Mouse (Mus musculus) fat pad, adult 2 months (tissue): ENCODE data around the gene Thsd4.
A peak's percentile ranks its signal among the peaks of the same experiment; 100 is the strongest.

Source experiments
- DNase-seq: peaks from one replicate; pipeline ENCODE4 v3.0.0-alpha.2; 2011; ENCODE audit warnings: low read depth, low spot score; ENCODE audit errors: extremely low read depth

Thsd4 gene

DNA sequence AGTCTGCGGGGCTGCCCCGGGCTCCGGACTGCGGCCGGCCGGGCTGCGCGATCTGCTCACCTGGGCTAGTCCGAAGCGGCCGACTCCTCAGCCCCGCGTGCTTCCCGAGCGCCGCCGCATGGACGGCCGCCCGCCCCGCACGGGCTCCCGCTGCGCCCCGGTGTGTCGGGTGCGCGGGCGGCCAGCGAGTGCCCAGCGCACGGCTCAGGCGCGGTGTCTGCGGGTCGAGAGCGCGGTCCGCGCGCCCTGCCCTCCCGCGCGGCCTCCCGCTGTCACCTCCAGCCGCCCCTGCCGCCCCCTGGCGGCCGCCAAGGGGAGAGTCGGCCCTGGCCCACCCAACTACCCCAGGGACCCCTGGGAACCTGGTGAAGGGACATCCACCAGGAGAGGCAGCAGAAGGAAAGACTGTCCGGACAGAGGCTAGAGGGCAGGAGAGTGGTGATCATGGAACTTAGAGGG lies at the start of gene Thsd4:
Thsd4 (minus strand) TSS at position 241 of the 459 bp plus-strand sequence.
- DNase-seq = no peak

- no peak for DNase-seq
Measured at GRCm38 (mm10) chr9:60571041-60571440, 49.2 kb upstream of the Thsd4 start.

- no peak for DNase-seq
Measured at GRCm38 (mm10) chr9:60569366-60569765, 47.5 kb upstream of the Thsd4 start.

DNA sequence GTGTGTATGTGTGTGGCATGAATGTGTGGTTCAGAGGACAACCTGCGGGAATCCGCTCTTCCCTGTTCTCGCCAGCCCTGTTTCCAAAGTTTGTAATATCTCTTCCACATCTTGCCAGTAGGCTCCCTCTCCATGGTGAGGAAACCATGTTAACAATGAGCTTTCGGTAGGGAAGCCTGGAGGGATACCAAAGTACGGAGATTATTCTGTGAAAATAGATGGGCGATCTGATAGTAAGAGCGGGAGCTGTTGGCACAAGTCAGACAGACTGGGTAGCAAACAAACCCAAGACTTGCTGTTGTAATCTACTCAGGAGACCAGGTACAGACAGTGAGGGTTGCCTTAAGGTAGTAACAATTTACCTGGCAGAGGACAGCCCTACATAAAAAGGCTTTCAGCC lies 42.0 kb upstream of the Thsd4 start:
- peak; percentile 73 for DNase-seq

- DNase-seq = no peak
Measured at GRCm38 (mm10) chr9:60562443-60563371, 40.9 kb upstream of the Thsd4 start.

DNA sequence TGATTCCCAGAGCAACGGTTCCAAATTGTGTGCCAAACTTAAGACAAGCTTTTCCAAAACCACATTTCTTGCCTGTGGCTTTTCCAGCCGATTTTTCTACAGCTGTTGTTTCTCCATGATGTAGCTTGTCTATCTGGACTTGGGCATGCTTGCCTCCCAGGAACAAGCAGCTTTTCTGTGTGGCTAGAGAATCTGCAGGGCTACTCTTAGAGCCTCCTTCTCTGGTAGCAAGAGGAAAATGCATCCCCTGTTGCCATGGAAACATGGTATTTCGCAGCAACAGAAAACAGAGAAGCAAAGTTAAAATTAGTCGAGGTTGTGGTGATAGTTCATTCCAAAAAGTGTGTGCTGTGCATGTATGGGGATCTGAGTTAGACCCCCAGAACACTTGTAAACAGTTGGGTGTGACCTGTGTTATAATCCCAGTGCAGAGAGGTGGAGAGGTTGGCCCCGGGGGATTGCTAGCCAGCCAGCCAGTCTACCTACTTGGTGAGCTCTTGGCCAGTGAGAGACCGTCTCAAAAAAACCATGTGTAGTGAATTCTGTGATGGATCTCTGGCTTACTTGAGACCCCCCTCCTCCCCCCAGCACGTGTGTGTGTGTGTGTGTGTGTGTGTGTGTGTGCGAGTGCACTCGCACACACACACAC lies 39.9 kb upstream of the Thsd4 start:
- no peak for DNase-seq

DNA sequence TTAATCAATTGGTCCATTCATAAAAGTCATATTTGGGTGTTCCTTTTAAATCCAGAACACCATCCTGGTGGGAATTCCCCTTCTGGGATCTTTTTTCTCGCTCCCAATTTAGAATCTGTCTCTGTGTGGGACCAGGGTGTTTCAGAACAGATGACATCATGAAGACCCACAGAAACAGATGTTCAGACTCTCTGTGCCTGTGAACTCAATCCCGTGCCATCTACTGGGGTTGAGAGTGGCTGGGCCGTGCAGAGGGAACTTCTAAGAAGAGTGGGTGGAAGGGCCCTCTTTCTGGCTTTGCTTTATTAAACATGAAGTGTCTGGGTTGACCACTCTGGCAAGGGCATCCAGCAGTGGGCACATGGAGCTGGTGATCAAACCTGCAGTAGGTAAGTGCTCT lies 36.7 kb upstream of the Thsd4 start:
- no peak for DNase-seq

DNA sequence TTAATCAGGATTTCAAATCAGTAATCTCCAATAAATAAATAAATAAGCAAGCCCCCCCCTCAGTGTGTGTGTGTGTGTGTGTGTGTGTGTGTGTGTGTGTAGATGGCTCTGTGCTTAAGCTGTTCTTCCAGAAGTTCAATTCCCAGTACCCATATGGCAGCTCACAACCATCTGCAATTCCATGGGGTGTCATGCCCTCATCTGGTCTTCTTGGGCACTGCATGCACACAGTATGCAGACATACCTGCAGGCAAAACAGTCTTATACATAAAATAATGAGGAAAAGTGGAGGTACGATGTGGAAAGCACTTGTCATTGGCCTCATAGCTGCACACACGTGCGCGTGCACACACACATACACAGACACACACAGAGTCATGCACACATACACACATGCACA lies 29.4 kb upstream of the Thsd4 start:
- DNase-seq = no peak

- DNase-seq = no peak
Measured at GRCm38 (mm10) chr9:60548182-60548581, 26.3 kb upstream of the Thsd4 start.

GRCm38 (mm10) chr9:60546169-60546568 lies 24.3 kb upstream of the Thsd4 start:
- DNase-seq = no peak

DNA sequence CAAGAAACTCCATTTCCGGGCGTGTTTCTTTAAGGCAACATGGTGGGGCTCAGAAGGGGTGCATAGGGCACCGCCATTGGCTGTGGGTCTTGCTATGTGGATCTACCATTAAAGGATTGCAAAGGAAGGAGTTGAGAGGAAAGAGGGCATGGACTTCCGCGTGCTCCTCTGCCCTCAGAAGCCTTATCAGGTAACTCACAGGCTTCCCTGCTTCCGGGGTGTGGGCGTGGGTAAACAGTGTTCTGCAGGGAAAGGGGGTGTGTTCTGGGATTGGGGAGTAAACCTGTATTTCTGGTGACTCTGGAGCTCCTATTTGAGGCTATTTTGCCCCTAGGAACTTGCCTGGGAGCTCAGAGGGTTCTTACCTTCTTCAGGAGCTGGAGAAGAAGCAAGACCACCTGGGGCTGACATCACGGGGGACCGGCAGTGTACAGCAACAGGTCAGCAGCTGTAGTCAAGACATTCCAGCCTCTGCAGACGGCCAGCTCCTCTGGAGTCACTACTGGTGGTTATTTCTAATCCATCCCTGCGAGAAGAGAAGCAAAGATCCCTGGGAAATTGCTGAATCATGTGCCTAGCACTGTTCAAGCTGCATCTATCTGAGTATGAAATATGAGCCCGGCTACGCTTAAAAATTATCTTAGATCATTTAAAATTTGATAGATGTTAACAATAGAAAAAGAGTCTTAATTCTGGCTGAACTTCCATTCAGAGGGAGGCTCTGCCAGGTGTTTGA lies 23.7 kb upstream of the Thsd4 start:
- DNase-seq = no peak

DNA sequence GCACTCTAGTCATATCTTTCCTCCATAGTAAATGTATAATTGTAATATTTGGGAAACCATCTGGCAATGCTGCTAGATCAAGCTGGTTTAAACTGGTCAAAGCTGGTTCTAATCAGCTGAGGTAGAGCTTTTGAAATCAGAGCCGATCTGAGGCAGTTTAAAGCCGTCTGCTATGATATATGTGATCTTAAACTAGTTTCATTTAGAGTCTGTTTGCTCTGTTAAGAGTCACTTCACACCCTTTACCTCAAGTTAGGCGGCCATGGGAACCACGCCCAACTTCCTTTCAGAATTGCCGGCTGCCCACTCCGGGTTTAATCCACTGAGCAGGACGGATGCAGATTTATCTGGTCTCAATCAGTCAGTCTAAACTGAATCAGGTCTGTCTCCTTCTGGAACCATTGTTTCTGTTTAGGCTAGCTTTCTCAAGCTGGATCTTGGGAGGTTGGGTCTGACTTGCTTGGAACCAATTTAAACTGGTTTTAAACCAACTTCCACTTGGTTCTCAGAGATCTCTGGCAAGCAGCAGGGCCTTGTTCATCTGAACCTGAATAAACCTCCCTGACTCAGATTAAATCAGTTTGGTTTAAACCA lies 21.7 kb upstream of the Thsd4 start:
- DNase-seq = no peak

- no peak for DNase-seq
Measured at GRCm38 (mm10) chr9:60530310-60530709, 8.5 kb upstream of the Thsd4 start.

DNA sequence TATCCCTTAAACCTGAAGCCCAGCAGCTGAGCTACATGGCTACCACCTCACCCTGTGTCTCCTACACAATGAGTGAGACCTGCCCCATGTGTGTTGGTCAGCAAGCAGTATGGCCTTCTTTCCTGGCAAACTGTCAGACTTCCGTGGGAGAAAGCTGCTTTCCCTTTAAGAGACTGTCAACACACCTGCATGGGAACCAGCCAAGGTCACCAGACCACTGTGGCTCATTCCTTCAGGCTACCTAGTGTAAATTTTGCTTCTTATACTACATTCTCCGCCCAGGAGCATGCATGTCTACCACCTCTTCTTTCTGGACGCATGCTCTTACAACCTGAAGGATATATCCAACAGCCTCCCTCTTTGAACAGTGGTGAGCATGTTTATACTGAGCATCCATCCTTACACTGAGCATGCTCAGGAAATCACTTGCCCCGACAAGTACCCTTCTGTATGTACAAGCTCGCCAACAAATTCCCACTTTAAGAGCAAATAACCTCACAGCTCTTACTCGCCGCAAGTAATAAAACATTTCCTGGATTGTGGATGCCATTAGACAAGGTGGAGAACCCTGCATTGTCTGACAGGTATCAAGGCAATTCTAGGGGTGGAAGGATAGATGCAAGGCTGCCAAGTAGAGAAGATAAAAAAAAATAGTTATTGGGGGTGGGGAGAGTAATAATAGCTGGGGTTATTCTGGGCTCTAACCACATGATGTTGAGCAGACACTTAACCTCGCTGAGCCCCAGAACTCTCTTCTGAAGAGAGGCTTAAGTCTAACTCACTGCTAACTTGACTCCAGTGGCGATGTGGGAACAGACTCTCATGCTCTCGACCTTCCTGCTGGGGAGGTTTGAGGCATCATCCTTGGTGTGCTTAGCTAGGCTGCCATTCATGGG lies 7.8 kb upstream of the Thsd4 start:
- DNase-seq = no peak

DNA sequence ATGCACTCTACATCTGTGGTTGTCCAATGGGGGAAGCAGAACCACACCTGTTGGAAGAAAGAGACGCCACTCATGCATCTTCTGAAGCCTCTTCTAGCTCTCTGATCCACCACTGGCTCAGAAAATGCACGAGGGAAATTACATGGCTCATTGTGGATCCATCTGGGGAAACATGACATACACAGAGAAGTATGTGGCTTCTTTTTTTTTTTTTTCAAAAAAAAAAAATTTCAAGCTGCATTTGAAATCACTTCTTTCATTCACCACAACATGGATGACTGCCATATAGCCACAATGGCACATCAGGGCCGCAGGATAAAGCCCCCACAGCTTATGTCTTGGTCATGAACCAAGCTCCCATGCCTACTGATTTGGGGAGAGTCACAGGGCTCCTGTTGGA lies 6.4 kb upstream of the Thsd4 start:
- no peak for DNase-seq

GRCm38 (mm10) chr9:60527836-60528235 lies 6.0 kb upstream of the Thsd4 start:
- DNase-seq = no peak

DNA sequence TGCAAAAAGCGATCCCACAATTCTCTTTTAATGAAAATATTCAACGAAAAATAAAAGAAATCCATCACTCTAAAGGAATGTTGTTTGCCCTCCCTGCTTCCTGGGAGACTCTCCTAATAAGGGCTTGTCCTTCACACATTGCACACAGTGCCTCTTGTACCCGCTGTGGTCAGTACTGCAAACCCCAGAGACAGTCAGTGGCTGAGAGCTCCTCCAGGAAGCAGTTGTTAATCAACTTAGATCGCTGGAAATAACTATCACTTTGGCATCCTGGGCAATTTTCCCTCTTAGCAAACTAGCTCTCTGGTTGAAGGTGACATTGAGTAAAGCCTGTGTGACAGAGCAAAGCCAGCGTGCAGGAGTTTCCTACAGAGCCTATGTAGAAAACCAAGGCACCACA lies 5.2 kb upstream of the Thsd4 start:
- no peak for DNase-seq

DNA sequence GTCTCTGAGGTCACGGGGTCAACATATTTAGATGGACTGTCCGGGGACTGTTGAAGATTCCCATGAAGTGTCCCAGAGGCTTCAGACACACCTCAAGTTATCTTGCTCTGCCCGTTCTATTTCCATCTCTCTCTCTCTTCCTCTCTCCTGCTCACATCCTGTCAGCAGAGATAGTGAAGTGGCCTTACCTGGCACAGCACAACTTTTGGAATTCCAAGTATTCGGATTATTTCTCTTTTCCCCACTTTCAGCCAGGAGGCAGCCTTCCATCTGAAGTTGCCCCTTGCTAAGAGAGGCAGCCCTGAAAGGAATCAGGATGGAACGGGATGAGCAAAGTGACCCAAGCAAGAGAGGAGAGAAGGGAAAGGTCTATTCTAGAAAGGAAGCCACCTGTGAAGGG lies 4.3 kb upstream of the Thsd4 start:
- no peak for DNase-seq

GRCm38 (mm10) chr9:60521143-60521542 lies 703 bp downstream of the Thsd4 start:
- DNase-seq = no peak

DNA sequence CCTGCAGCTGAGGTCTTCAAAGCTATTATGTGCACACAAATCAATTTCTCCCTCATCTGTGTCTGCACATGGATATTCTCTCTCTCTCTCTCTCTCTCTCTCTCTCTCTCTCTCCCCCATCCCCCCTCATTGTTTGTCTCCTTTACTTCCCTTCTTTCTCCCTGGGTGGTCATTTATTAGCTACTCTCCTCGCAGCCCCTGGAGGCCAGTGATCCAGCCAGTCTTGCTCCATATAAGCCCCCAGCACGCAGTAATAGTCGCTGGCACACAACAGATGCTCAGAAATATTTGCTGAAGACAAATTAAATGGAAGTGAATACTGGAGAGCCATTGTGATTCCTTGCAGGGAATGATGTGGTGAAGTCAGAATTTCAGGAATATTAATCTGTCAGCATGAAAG lies 2.2 kb downstream of the Thsd4 start:
- DNase-seq = no peak
